Mouse (Mus musculus): ENCODE results near the gene Prkab2. TPM values are rescaled to one million over a fixed set of nuclear protein-coding genes. Genes with fewer than 3 reads are reported as not detected.

The Prkab2 gene
- total and polyA plus RNA-seq, 3 experiments = 1.8 to 10.2 (median 5.0) TPM

DNA sequence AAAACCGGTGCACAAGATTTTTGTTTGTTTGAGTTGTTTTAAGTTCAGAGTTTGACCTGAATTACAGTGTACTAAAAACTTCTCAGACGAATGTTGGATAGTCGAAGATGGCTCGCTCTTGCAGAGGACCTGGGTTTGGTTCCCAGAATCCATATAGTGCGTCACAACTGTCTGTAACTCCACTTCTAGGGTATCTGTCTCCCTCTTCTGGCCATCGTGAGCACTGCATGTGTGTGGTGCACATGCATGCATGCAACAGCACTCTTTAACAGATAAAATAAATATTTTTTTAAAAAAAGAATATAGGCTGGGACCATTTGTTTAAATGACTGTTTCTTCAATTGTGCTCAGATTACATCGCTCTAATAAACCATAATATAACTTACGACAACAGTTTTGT lies 3.1 kb upstream of the Prkab2 start:
- H3K4me3 ChIP-seq (ENCODE audit: low read depth, low read length) = no peak overlapping the region
- 0 out of 2 replicates have a peak, but pooled peaks cover 3% of the 10 kb centered on the region for H3K27me3 ChIP-seq (ENCODE audit: insufficient read depth, low read length)
- ATAC-seq (ENCODE audit: extremely low read depth, insufficient number of reproducible peaks, low FRiP score, poor library complexity, severe bottlenecking) (no peak), DNase-seq (ENCODE audit: low spot score) (no peak)
- H3K36me3 ChIP-seq (replicated peaks) = no peaks in the 10 kb centered on the region
- TF ChIP-seq GATA2 (IDR thresholded peaks at IDR 0.05; ENCODE audit: borderline replicate concordance, low read depth, low read length) (no peak), POLR2AphosphoS5 (IDR thresholded peaks at IDR 0.05; ENCODE audit: insufficient replicate concordance, low read depth, low read length) (no peak), CTCF (IDR thresholded peaks at IDR 0.05; ENCODE audit: low read depth, low read length) (peak; percentile 10; the same call in 1 of the 2 replicates), GATA1 (IDR thresholded peaks at IDR 0.05; ENCODE audit: borderline replicate concordance, low read length) (no peak), TAL1 (conservative IDR thresholded peaks at IDR 0.05; ENCODE audit: low read depth, low read length) (no peak)
- H3K9me3 ChIP-seq (replicated peaks) = no peaks in the 10 kb centered on the region
- H3K4me1 ChIP-seq (ENCODE audit: insufficient read depth, low read depth, low read length) = peaks cover 21% of the 10 kb centered on the region

DNA sequence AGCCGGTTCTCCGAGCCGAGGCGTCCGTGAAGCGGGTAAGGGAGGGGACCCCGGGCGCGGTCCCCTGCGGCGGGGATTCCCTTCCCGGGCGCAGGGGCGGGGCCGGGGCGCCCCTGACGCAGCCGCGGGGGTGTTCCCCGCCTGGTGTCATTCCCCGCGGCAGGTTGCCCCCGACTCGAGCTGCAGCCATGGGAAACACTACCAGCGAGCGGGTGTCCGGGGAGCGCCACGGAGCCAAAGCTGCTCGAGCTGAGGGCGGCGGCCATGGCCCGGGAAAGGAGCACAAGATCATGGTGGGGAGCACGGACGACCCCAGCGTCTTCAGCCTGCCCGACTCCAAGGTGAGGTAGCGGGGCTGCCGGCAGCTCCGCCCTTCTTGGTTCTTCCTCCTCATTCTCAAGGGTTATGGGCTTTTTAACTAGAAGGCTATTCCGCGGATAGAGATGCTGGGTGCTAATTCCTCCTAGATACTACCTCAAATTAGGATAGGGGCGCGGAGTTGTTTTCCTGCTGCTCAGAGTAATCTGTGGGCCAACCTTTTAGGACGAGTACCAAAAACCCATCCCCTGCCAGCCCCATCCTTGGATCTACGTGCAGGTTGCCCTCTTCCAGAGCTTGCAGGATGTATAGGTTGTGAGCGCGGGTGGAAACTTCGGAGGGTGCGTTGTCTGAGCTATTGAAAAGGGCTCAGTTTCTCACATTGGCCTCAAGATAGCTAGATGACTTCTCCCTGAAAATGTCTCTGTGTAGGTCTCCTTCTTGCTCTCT lies 617 bp downstream of the Prkab2 start:
- no peak for TF ChIP-seq CTCF (IDR thresholded peaks at IDR 0.05; ENCODE audit: low read depth, low read length)
- no peak for TF ChIP-seq GATA2 (IDR thresholded peaks at IDR 0.05; ENCODE audit: borderline replicate concordance, low read depth, low read length)
- no peak for TF ChIP-seq TAL1 (conservative IDR thresholded peaks at IDR 0.05; ENCODE audit: low read depth, low read length)
- no peak for TF ChIP-seq GATA1 (IDR thresholded peaks at IDR 0.05; ENCODE audit: borderline replicate concordance, low read length)
- no peak for TF ChIP-seq POLR2AphosphoS5 (IDR thresholded peaks at IDR 0.05; ENCODE audit: insufficient replicate concordance, low read depth, low read length)
- Histone ChIP-seq H3K36me3 (replicated peaks) (peaks cover 21% of the 10 kb centered on the region), H3K4me3 (ENCODE audit: low read depth, low read length) (peak overlapping the region; percentile 94), H3K27me3 (ENCODE audit: insufficient read depth, low read length) (no peaks in the 10 kb centered on the region), H3K9me3 (replicated peaks) (no peaks in the 10 kb centered on the region), H3K4me1 (ENCODE audit: insufficient read depth, low read depth, low read length) (peaks cover 24% of the 10 kb centered on the region)
- DNase-seq (ENCODE audit: low spot score) (peak; percentile 75), ATAC-seq (ENCODE audit: extremely low read depth, insufficient number of reproducible peaks, low FRiP score, poor library complexity, severe bottlenecking) (0 out of 2 replicates have a peak, but pooled peaks have one; percentile 23)

DNA sequence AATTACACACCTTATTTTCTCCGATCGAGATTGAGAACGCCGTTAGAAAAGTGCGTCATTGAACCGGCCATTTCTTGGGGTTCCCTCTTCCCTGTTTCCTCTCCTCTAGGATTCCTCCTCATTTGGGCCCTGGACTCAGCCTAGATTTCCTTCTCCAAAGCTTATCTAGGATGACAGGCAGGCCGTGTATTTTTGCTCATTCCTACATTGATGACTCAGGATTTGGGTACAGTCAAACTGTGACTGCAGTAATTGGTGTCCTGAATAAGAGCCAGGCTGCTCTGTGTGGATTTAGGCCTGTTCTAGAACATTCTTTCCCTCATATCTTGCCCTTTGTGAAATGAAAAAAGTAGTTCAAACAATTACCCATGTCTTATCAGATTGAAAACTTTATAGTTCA lies 1.8 kb downstream of the Prkab2 start:
- DNase-seq (ENCODE audit: low spot score) = no peak
- ATAC-seq (ENCODE audit: extremely low read depth, insufficient number of reproducible peaks, low FRiP score, poor library complexity, severe bottlenecking) = no peak

DNA sequence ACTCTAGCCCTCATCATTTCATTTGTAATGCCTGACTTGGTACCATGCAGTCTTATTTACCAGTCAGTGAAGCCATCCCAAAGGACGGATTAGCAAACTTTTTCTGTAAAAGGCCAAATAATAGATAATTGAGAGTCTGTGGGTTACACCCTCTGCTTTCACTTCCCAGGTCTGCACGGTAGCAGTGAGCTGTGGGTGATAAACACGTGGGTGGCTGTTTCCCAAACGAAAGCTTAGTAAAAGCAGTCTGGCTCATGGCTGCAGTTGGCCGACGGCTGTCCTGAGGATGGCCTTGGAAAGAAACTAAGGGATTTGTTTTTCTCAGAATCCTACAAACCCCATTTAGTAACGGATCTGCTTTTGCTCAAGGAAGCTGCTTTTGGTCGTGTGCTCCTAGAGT lies 3.2 kb downstream of the Prkab2 start:
- ATAC-seq (ENCODE audit: extremely low read depth, insufficient number of reproducible peaks, low FRiP score, poor library complexity, severe bottlenecking) (no peak), DNase-seq (ENCODE audit: low spot score) (no peak)
- no peaks in the 10 kb centered on the region for H3K27me3 ChIP-seq (ENCODE audit: insufficient read depth, low read length)
- no peak overlapping the region for H3K4me3 ChIP-seq (ENCODE audit: low read depth, low read length)
- TF ChIP-seq GATA2 (IDR thresholded peaks at IDR 0.05; ENCODE audit: borderline replicate concordance, low read depth, low read length) (no peak), GATA1 (IDR thresholded peaks at IDR 0.05; ENCODE audit: borderline replicate concordance, low read length) (no peak), CTCF (IDR thresholded peaks at IDR 0.05; ENCODE audit: low read depth, low read length) (no peak), POLR2AphosphoS5 (IDR thresholded peaks at IDR 0.05; ENCODE audit: insufficient replicate concordance, low read depth, low read length) (no peak), TAL1 (conservative IDR thresholded peaks at IDR 0.05; ENCODE audit: low read depth, low read length) (no peak)
- peaks cover 44% of the 10 kb centered on the region for H3K36me3 ChIP-seq (replicated peaks)
- H3K9me3 ChIP-seq (replicated peaks) = no peaks in the 10 kb centered on the region
- H3K4me1 ChIP-seq (ENCODE audit: insufficient read depth, low read depth, low read length) = peaks cover 24% of the 10 kb centered on the region

More for the DNA sequence above, 1.8 kb downstream of the Prkab2 start:
- H3K4me1 ChIP-seq (ENCODE audit: insufficient read depth, low read depth, low read length) = peaks cover 24% of the 10 kb centered on the region
- TF ChIP-seq CTCF (IDR thresholded peaks at IDR 0.05; ENCODE audit: low read depth, low read length) = no peak
- no peak for TF ChIP-seq TAL1 (conservative IDR thresholded peaks at IDR 0.05; ENCODE audit: low read depth, low read length)
- no peak for TF ChIP-seq GATA2 (IDR thresholded peaks at IDR 0.05; ENCODE audit: borderline replicate concordance, low read depth, low read length)
- peaks cover 32% of the 10 kb centered on the region for H3K36me3 ChIP-seq (replicated peaks)
- no peak overlapping the region for H3K4me3 ChIP-seq (ENCODE audit: low read depth, low read length)
- H3K27me3 ChIP-seq (ENCODE audit: insufficient read depth, low read length) = no peaks in the 10 kb centered on the region
- H3K9me3 ChIP-seq (replicated peaks) = no peaks in the 10 kb centered on the region

DNA sequence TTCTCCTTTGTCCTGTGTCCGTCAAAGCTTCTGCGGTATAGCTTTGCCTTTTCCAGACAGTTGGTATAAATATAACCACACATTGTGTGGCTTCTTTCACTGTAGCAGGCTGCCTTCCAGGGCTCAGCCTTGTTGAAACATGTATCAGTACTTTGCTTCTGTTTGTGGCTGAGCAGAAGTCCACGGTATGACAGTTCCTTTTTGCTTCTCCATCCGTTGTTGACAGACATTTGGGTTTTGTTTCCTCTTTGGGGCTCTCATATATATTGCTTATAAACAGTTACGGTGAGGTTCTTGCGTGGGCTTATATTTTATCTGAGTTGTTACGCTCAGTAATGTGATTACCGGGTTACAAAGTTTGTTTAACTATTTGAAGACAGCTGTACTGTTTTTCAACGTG lies 7.5 kb downstream of the Prkab2 start:
- TF ChIP-seq GATA1 (IDR thresholded peaks at IDR 0.05; ENCODE audit: borderline replicate concordance, low read length) (no peak), GATA2 (IDR thresholded peaks at IDR 0.05; ENCODE audit: borderline replicate concordance, low read depth, low read length) (no peak), CTCF (IDR thresholded peaks at IDR 0.05; ENCODE audit: low read depth, low read length) (no peak), POLR2AphosphoS5 (IDR thresholded peaks at IDR 0.05; ENCODE audit: insufficient replicate concordance, low read depth, low read length) (no peak), TAL1 (conservative IDR thresholded peaks at IDR 0.05; ENCODE audit: low read depth, low read length) (no peak)
- H3K4me1 ChIP-seq (ENCODE audit: insufficient read depth, low read depth, low read length) = no peaks in the 10 kb centered on the region
- ATAC-seq (ENCODE audit: extremely low read depth, insufficient number of reproducible peaks, low FRiP score, poor library complexity, severe bottlenecking) (no peak), DNase-seq (ENCODE audit: low spot score) (no peak)
- H3K4me3 ChIP-seq (ENCODE audit: low read depth, low read length) = no peak overlapping the region
- H3K27me3 ChIP-seq (ENCODE audit: insufficient read depth, low read length) = no peaks in the 10 kb centered on the region
- peaks cover 81% of the 10 kb centered on the region for H3K36me3 ChIP-seq (replicated peaks)
- H3K9me3 ChIP-seq (replicated peaks) = no peaks in the 10 kb centered on the region

DNA sequence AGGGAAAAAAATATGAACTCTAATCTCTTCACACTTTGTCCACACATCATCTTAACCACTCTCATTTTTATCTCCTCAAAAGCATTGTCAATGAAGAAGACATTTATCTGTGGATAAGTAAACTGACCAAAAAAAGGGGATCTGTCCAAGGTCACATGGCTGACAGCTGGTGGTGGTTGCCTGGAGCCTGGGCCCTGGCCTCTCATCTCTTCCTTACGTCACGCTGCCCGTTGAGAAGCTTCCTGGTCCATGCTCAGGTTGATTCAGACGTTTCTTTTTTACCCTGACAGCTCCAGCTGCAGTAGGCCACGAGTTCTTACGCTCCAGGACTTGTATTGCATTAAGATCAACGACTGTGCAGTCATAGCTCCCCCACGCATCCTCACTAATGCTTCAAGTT lies 8.2 kb downstream of the Prkab2 start:
- TF ChIP-seq POLR2AphosphoS5 (IDR thresholded peaks at IDR 0.05; ENCODE audit: insufficient replicate concordance, low read depth, low read length) (no peak), CTCF (IDR thresholded peaks at IDR 0.05; ENCODE audit: low read depth, low read length) (no peak), GATA2 (IDR thresholded peaks at IDR 0.05; ENCODE audit: borderline replicate concordance, low read depth, low read length) (no peak), TAL1 (conservative IDR thresholded peaks at IDR 0.05; ENCODE audit: low read depth, low read length) (no peak)
- Histone ChIP-seq H3K27me3 (ENCODE audit: insufficient read depth, low read length) (no peaks in the 10 kb centered on the region), H3K9me3 (replicated peaks) (no peaks in the 10 kb centered on the region), H3K4me3 (ENCODE audit: low read depth, low read length) (no peak overlapping the region), H3K4me1 (ENCODE audit: insufficient read depth, low read depth, low read length) (no peaks in the 10 kb centered on the region), H3K36me3 (replicated peaks) (peaks cover 84% of the 10 kb centered on the region)
- DNase-seq (ENCODE audit: low spot score) (no peak), ATAC-seq (ENCODE audit: extremely low read depth, insufficient number of reproducible peaks, low FRiP score, poor library complexity, severe bottlenecking) (no peak)
